Mouse (Mus musculus) neural tube, embryonic 14.5 days (tissue): Measurements from ENCODE around the gene Prss38. TPM values are rescaled to one million over a fixed set of nuclear protein-coding genes. Genes with fewer than 3 reads are reported as not detected.
"Not testable (repeated sequence)": the region's sequence is repeated elsewhere in the genome, so short reads cannot be mapped to it uniquely, and the experiment has no call there.

Experiments
- ATAC-seq: fragments of 200-750 bp; cut with Nextera tagmentation; 2 replicates; pipeline ENCODE4 v1.8.0; 2017; ENCODE audit warnings: low read depth, mild to moderate bottlenecking, moderate TSS enrichment, moderate library complexity
- H3K27ac ChIP-seq: fragments of 300-500 bp; sonication (generic); 2 replicates; pipeline ENCODE4 v1.5.1; 2014; ENCODE audit warnings: low read depth, mild to moderate bottlenecking, control low read depth, low read length, moderate library complexity, mixed read lengths
- H3K27me3 ChIP-seq: fragments of 300-500 bp; sonication (generic); 2 replicates; pipeline ENCODE4 v1.6.1; 2014; ENCODE audit warnings: low read length; ENCODE audit not compliant: control insufficient read depth, insufficient read depth
- H3K36me3 ChIP-seq: fragments of 300-500 bp; sonication (generic); 2 replicates; pipeline ENCODE4 v1.6.1; 2014; ENCODE audit warnings: low read length, mixed read lengths; ENCODE audit not compliant: control insufficient read depth, insufficient read depth
- H3K4me1 ChIP-seq: fragments of 300-500 bp; sonication (generic); 2 replicates; pipeline ENCODE4 v1.6.1; 2014; ENCODE audit warnings: low read length; ENCODE audit not compliant: control insufficient read depth, insufficient read depth
- H3K4me2 ChIP-seq: fragments of 300-500 bp; sonication (generic); 2 replicates; pipeline ENCODE4 v1.6.1; 2014; ENCODE audit warnings: mild to moderate bottlenecking, low read depth, low read length, control low read depth
- H3K4me3 ChIP-seq: fragments of 300-500 bp; sonication (generic); 2 replicates; pipeline ENCODE4 v1.5.1; 2014; ENCODE audit warnings: low read depth, low read length, control low read depth, mixed read lengths
- H3K9ac ChIP-seq: fragments of 300-500 bp; sonication (generic); replicated peaks from 2 replicates; pipeline ENCODE4 v1.6.1; 2014; ENCODE audit warnings: low read depth, mild to moderate bottlenecking, control low read depth, low read length, mixed read lengths
- H3K9me3 ChIP-seq: fragments of 300-500 bp; sonication (generic); 2 replicates; pipeline ENCODE4 v1.6.1; 2016; ENCODE audit warnings: low read length; ENCODE audit not compliant: control insufficient read depth
- WGBS: fragments of 180-500 bp; shearing (Covaris S2); extraction: QIAGEN DNeasy Blood & Tissue Kit; methylation state at CpG from one replicate; pipeline ENCODE4 v1.1.7; 2014; 5-methylcytosine and 5-hydroxymethylcytosine counted together
- polyA plus RNA-seq: library from polyadenylated mRNA; unstranded; fragments of >200 nt; fragmentation: Nextera tagmentation; extraction: Ambion mirVana; gene quantifications from 2 replicates; pipeline ENCODE4 v1.2.1, GENCODE M21; 2014

Gene Prss38
- polyA plus RNA-seq, 1 experiment from 2014 or later, result not detected

DNA sequence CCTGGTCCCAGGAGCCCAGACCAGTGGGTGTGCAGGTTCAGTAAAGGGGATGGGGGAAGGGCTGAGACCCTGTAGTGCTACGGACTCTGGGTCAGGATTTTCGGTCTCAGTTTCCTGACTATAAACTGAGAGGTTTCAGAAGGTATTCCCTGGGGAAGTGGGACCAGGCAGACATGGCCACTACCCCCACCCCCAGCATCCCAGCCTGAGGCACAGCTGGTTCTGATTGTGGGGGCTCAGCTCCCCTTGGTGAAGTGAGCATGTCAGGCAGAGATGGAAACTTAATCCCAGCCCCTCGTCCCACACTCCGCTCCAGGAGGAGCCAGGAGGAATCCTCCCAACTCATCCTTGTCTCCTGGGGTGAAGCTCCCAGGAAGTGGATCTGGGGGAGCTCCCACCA lies 12.0 kb upstream of the Prss38 start:
- Histone ChIP-seq H3K27me3 (no peaks in the 10 kb centered on the region), H3K9me3 (no peaks in the 10 kb centered on the region), H3K4me2 (no peak overlapping the region), H3K4me1 (no peaks in the 10 kb centered on the region), H3K36me3 (no peaks in the 10 kb centered on the region), H3K4me3 (no peak overlapping the region), H3K27ac (no peak overlapping the region), H3K9ac (no peak overlapping the region)
- no peak for ATAC-seq
- WGBS, result 72% methylated on average over 4 of the region's 4 CpGs

GRCm38 (mm10) chr11:59385123-59385522 lies 9.7 kb upstream of the Prss38 start:
- no peaks in the 10 kb centered on the region for H3K4me1 ChIP-seq
- no peaks in the 10 kb centered on the region for H3K27me3 ChIP-seq
- 10% methylated on average over 8 of the region's 8 CpGs for WGBS
- ATAC-seq, result no peak
- no peak overlapping the region for H3K4me2 ChIP-seq
- H3K36me3 ChIP-seq, result no peaks in the 10 kb centered on the region
- no peak overlapping the region for H3K9ac ChIP-seq
- no peak overlapping the region for H3K4me3 ChIP-seq
- H3K9me3 ChIP-seq, result no peaks in the 10 kb centered on the region
- H3K27ac ChIP-seq, result no peak overlapping the region

- Histone ChIP-seq H3K36me3 (no peaks in the 10 kb centered on the region), H3K4me3 (no peak overlapping the region), H3K4me1 (no peaks in the 10 kb centered on the region), H3K9me3 (no peaks in the 10 kb centered on the region), H3K27me3 (no peaks in the 10 kb centered on the region), H3K9ac (no peak overlapping the region), H3K27ac (no peak overlapping the region), H3K4me2 (no peak overlapping the region)
- 49% methylated on average over 7 of the region's 7 CpGs for WGBS
- ATAC-seq, result no peak
These were observed 9.0 kb upstream of the Prss38 start for GRCm38 (mm10) chr11:59384441-59384959.

DNA sequence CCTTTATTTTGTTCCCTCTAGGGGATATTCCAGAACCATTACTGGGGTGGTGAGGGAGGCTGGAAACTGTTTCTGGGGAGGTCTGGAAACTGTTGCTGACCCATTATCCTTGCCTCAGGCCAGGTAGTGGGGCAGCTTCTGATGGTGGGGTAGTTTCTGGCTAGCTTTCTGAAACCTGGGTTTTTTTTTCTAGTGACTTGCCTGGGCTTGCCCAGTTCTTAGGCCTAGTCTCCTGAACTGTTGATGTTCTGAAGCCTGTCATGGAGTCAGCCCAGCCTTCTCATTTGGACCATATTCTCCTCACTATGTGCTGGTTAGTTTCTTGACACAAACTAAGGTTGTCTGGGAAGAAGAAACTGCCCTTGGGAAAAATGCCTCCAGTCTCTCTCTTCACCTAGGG lies 4.1 kb upstream of the Prss38 start:
- Histone ChIP-seq H3K27me3 (no peaks in the 10 kb centered on the region), H3K9ac (no peak overlapping the region), H3K9me3 (no peaks in the 10 kb centered on the region), H3K4me3 (no peak overlapping the region), H3K36me3 (no peaks in the 10 kb centered on the region), H3K4me2 (no peak overlapping the region), H3K4me1 (no peaks in the 10 kb centered on the region), H3K27ac (no peak overlapping the region)
- ATAC-seq, result no peak

DNA sequence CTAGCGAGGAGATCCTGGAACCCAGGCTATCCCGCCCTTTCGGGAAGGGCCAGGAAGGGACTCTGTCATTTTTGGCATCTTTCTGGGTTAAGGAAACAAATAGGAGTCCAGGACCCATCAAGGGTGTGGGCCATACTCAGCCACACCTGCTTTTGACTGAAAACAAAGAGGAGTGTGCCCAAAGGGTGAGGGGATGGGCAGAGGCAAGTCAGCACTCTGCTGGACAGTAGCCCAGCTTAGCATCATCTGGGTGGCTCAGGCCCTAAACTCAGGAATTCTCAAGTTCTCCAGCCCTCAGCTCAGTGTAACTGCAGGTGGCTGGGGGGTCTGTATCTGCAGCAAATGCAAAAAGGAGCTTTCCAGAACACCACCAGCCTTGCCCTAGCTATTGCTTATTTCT lies 2.5 kb upstream of the Prss38 start:
- Histone ChIP-seq H3K4me2 (no peak overlapping the region), H3K9ac (no peak overlapping the region), H3K4me3 (no peak overlapping the region), H3K9me3 (no peaks in the 10 kb centered on the region), H3K4me1 (no peaks in the 10 kb centered on the region), H3K27ac (no peak overlapping the region), H3K36me3 (no peaks in the 10 kb centered on the region), H3K27me3 (no peaks in the 10 kb centered on the region)
- no peak for ATAC-seq
- 85% methylated on average over 3 of the region's 3 CpGs for WGBS

GRCm38 (mm10) chr11:59369848-59370247 lies 5.6 kb downstream of the Prss38 start:
- WGBS, result 80% methylated on average over 11 of the region's 11 CpGs
- Histone ChIP-seq H3K4me1 (no peaks in the 10 kb centered on the region), H3K27me3 (no peaks in the 10 kb centered on the region), H3K4me2 (no peak overlapping the region), H3K4me3 (no peak overlapping the region), H3K9me3 (no peaks in the 10 kb centered on the region), H3K9ac (no peak overlapping the region), H3K27ac (no peak overlapping the region), H3K36me3 (no peaks in the 10 kb centered on the region)
- no peak for ATAC-seq

DNA sequence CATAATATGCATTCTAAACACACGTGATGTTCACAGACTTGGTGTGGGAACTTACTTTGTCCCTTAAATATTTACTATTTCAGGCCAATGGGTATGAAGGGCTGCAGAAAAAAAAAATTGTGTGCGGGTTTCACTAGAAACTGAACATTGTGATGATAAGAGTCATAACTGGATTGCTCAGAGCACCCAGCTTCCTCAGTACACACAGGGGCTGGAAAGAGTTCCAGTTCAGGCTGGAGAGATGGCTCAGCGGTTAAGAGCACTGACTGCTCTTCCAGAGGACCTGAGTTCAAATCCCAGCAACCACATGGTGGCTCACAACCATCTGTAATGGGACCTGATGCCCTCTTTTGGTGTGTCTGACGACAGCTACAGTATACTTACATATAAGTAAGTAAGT lies 7.5 kb downstream of the Prss38 start:
- not testable (repeated sequence) for H3K4me2 ChIP-seq, ATAC-seq, H3K4me3 ChIP-seq, H3K9ac ChIP-seq, H3K27ac ChIP-seq, H3K27me3 ChIP-seq, H3K36me3 ChIP-seq, H3K4me1 ChIP-seq, H3K9me3 ChIP-seq
- WGBS, result 85% methylated on average over 4 of the region's 4 CpGs

GRCm38 (mm10) chr11:59366633-59367032 lies 8.8 kb downstream of the Prss38 start:
- H3K4me3 ChIP-seq, result no peak overlapping the region
- H3K4me2 ChIP-seq, result no peak overlapping the region
- H3K36me3 ChIP-seq, result no peaks in the 10 kb centered on the region
- no peak; the same call in 1 of the 2 replicates for ATAC-seq
- no peaks in the 10 kb centered on the region for H3K9me3 ChIP-seq
- WGBS, result 21% methylated on average over 3 of the region's 3 CpGs
- no peak overlapping the region for H3K27ac ChIP-seq
- no peaks in the 10 kb centered on the region for H3K27me3 ChIP-seq
- no peaks in the 10 kb centered on the region for H3K4me1 ChIP-seq
- no peak overlapping the region for H3K9ac ChIP-seq

DNA sequence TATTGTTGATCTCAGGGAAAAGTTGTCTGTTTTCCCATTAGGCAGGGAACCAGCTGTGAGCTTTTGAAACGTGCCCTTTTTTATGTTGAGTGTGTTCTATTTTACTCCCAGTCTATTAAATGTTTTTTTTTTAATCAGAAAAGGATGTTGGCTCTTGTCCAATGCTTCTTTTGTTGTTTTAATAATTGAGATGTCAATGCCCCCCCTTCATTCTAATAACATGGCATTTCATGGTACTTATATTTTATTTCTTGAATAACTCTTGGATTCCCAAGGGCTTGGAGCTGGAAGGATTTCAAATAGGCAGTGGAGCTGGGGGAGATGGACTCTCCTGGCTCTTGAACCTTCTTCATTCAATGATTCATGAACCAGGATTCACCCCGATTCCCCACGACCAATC lies 9.4 kb downstream of the Prss38 start:
- H3K36me3 ChIP-seq, result no peaks in the 10 kb centered on the region
- no peak overlapping the region for H3K4me2 ChIP-seq
- H3K4me3 ChIP-seq, result no peak overlapping the region
- H3K9me3 ChIP-seq, result no peaks in the 10 kb centered on the region
- H3K9ac ChIP-seq, result no peak overlapping the region
- 44% methylated on average over 3 of the region's 3 CpGs for WGBS
- H3K27ac ChIP-seq, result no peak overlapping the region
- H3K27me3 ChIP-seq, result no peaks in the 10 kb centered on the region
- H3K4me1 ChIP-seq, result no peaks in the 10 kb centered on the region
- no peak for ATAC-seq

- H3K27me3 ChIP-seq, result no peaks in the 10 kb centered on the region
- no peak for ATAC-seq
- H3K36me3 ChIP-seq, result no peaks in the 10 kb centered on the region
- no peaks in the 10 kb centered on the region for H3K9me3 ChIP-seq
- H3K9ac ChIP-seq, result no peak overlapping the region
- WGBS, result 47% methylated on average over 3 of the region's 3 CpGs
- no peak overlapping the region for H3K4me3 ChIP-seq
- H3K27ac ChIP-seq, result no peak overlapping the region
- H3K4me1 ChIP-seq, result no peaks in the 10 kb centered on the region
- H3K4me2 ChIP-seq, result no peak overlapping the region
These were observed 11.0 kb downstream of the Prss38 start for GRCm38 (mm10) chr11:59364417-59364816.
